Mouse (Mus musculus): Measurements from ENCODE around the gene Akap1. TPM values are rescaled to one million over a fixed set of nuclear protein-coding genes. Genes with fewer than 3 reads are reported as not detected.

Akap1 gene
- polyA plus RNA-seq, 1 experiment from 2014 or later: 16.8 TPM

DNA sequence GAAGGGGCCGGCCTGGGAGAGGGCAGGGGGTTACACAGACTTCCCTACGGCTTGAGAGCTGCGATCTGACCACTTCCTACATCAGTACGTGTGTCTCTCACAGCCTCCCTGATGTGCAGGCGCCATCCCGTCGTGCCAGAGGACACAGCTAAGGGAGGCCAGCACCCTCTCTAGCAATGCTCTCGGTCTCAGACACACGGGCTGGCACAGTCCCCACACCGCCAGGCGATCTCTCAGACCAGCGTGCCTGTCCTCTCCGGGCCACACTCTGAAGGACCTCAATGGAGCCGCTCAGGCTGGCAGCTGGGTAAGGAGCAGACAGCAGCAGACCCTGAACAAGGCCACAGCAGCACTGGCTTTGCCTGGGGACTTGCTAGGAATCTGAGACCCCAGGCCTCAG, 30.3 kb downstream of the Akap1 start:
- Histone ChIP-seq H3K4me1 (0 out of 2 replicates have a peak, but pooled peaks cover 4% of the 10 kb centered on the region), H3K4me3 (no peak overlapping the region), H3K27ac (peak overlapping the region; percentile 17; the same call in 1 of the 2 replicates), H3K36me3 (peaks cover 88% of the 10 kb centered on the region), H3K27me3 (ENCODE audit: low read depth, poor library complexity, severe bottlenecking) (no peaks in the 10 kb centered on the region), H3K9me3 (replicated peaks) (no peaks in the 10 kb centered on the region)
- DNase-seq (ENCODE audit: low spot score): no peak
- 90% methylated on average over 14 of the region's 14 CpGs for WGBS

- DNase-seq (ENCODE audit: low spot score): no peak
- Histone ChIP-seq H3K27ac (no peak overlapping the region), H3K9me3 (replicated peaks) (no peaks in the 10 kb centered on the region), H3K4me1 (0 out of 2 replicates have a peak, but pooled peaks cover 4% of the 10 kb centered on the region), H3K36me3 (peaks cover 78% of the 10 kb centered on the region), H3K27me3 (ENCODE audit: low read depth, poor library complexity, severe bottlenecking) (no peaks in the 10 kb centered on the region), H3K4me3 (no peak overlapping the region)
- WGBS: 88% methylated on average over 4 of the region's 4 CpGs
Measured at GRCm38 (mm10) chr11:88833099-88833498, 31.3 kb downstream of the Akap1 start.

DNA sequence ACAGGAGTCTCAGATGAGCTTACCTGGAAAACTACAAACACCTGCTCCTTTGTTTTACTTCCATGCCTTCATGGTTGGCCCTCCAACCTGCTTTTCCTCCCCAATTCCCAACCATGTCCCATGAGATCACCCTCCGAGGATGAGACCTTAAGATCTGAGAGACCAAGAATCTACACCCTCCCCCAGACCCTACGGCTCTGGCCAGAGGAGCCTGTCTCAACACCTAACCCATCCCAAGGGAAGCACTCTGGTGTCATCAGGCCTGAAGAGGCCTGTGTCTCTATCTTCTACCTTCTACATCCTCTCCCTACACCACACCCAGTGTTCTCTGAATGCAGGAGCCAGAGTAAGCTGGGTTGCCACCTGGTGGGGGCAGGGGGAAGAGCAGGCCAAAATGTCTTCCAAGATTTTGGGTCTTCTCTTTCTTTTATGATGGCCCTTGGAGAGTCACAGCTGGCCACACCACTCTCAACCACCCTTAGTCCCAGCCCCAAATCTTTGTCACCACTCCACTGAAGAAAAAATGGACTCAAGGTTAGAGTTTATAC, 34.1 kb downstream of the Akap1 start:
- peak; percentile 46 for DNase-seq (ENCODE audit: low spot score)
- no peak overlapping the region for H3K4me3 ChIP-seq
- H3K4me1 ChIP-seq: 0 out of 2 replicates have a peak, but pooled peaks cover 4% of the 10 kb centered on the region
- 92% methylated on average over 2 of the region's 2 CpGs for whole genome bisulfite sequencing
- H3K9me3 ChIP-seq (replicated peaks): no peaks in the 10 kb centered on the region
- H3K27me3 ChIP-seq (ENCODE audit: low read depth, poor library complexity, severe bottlenecking): no peaks in the 10 kb centered on the region
- H3K27ac ChIP-seq: no peak overlapping the region
- peaks cover 54% of the 10 kb centered on the region for H3K36me3 ChIP-seq

- Histone ChIP-seq H3K4me3 (no peak overlapping the region), H3K27ac (no peak overlapping the region), H3K4me1 (0 out of 2 replicates have a peak, but pooled peaks cover 4% of the 10 kb centered on the region), H3K9me3 (replicated peaks) (no peaks in the 10 kb centered on the region), H3K36me3 (peaks cover 36% of the 10 kb centered on the region), H3K27me3 (ENCODE audit: low read depth, poor library complexity, severe bottlenecking) (no peaks in the 10 kb centered on the region)
- no peak for DNase-seq (ENCODE audit: low spot score)
Measured at GRCm38 (mm10) chr11:88828528-88828927, 35.9 kb downstream of the Akap1 start.

GRCm38 (mm10) chr11:88825909-88826308, 38.5 kb downstream of the Akap1 start:
- DNase-seq (ENCODE audit: low spot score): no peak
- Histone ChIP-seq H3K9me3 (replicated peaks) (no peaks in the 10 kb centered on the region), H3K36me3 (peaks cover 10% of the 10 kb centered on the region), H3K27ac (no peak overlapping the region), H3K4me1 (peaks cover 19% of the 10 kb centered on the region), H3K27me3 (ENCODE audit: low read depth, poor library complexity, severe bottlenecking) (peaks cover 19% of the 10 kb centered on the region), H3K4me3 (no peak overlapping the region)
- WGBS: 66% methylated on average over 7 of the region's 7 CpGs

- Histone ChIP-seq H3K27me3 (ENCODE audit: low read depth, poor library complexity, severe bottlenecking) (peaks cover 35% of the 10 kb centered on the region), H3K9me3 (replicated peaks) (no peaks in the 10 kb centered on the region), H3K4me1 (peaks cover 27% of the 10 kb centered on the region), H3K36me3 (no peaks in the 10 kb centered on the region), H3K27ac (no peak overlapping the region), H3K4me3 (peak overlapping the region; percentile 35)
- 5% methylated on average over 7 of the region's 7 CpGs for WGBS
- DNase-seq (ENCODE audit: low spot score): peak; percentile 86
Measured at GRCm38 (mm10) chr11:88822991-88823390, 41.4 kb downstream of the Akap1 start.

- H3K27me3 ChIP-seq (ENCODE audit: low read depth, poor library complexity, severe bottlenecking): peaks cover 35% of the 10 kb centered on the region
- no peaks in the 10 kb centered on the region for H3K9me3 ChIP-seq (replicated peaks)
- WGBS: 21% methylated on average over 5 of the region's 5 CpGs
- peaks cover 28% of the 10 kb centered on the region for H3K4me1 ChIP-seq
- H3K36me3 ChIP-seq: no peaks in the 10 kb centered on the region
- peak overlapping the region; percentile 35 for H3K4me3 ChIP-seq
- H3K27ac ChIP-seq: no peak overlapping the region
- DNase-seq (ENCODE audit: low spot score): no peak
Measured at GRCm38 (mm10) chr11:88822526-88822925, 41.9 kb downstream of the Akap1 start.

DNA sequence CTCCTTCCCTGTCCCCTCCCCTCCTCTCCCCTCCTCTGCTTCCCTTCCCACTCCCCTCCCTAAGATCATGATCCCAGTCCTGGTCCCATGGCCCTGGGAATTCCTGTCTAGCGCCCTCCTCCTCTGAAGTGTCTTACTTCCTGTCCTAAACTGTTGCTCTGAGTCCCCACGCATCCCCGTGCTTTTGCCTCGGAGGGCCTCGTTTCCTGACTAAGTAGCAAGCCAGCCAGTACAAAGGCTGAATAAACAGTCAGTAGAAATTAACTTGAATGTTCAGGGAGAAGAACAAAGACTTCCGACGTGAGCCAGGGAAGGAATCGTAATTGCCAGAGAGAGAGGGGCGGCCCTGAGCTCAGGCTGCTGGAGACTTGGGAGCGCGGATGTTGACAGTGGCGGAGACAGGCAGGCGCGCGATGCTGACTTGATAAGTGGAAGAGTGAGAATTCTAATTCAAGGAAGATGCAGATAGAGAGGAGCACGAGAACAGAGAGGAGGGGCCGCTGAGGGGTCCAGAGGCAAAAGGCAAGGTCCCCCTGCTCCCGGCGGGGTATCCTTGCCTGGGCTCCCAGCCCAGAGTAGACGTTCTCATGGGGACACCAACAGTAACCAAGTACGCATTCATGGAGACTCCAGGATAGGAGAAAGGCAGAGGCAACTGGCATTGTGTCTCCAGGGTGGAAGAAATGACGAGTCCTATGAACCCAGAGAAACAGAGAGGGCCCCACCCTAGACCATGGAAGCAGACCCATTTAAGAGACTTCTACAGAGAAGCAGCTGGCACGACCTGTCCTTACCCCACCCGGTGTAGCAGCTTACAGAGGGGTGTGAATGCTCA, 43.4 kb downstream of the Akap1 start:
- Histone ChIP-seq H3K4me1 (peaks cover 34% of the 10 kb centered on the region), H3K27me3 (ENCODE audit: low read depth, poor library complexity, severe bottlenecking) (peaks cover 35% of the 10 kb centered on the region), H3K4me3 (peak overlapping the region; percentile 32), H3K27ac (peak overlapping the region; percentile 27), H3K9me3 (replicated peaks) (no peaks in the 10 kb centered on the region), H3K36me3 (no peaks in the 10 kb centered on the region)
- peak; percentile 61 for DNase-seq (ENCODE audit: low spot score)
- WGBS: 9% methylated on average over 24 of the region's 24 CpGs

DNA sequence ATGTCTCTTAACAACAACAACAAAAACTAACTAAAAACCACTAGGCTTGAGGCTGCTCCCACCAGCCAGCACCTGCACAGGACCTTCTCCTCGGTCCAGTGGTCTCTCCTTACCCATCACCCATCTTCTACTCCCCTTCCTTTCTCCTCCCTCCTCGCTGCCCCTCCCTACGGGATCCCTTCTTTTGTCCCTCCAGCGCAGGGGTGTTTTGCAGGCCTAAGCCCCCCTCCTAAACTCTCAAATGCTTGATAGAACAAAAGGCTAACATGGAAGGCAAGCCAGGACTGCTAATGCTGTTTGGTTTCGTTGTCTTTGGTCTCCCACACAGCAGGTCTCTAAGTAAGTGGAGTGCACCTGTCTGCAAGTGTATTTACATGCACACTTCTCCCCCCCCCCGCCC, 44.1 kb downstream of the Akap1 start:
- WGBS: 27% methylated on average over 6 of the region's 6 CpGs
- Histone ChIP-seq H3K36me3 (no peaks in the 10 kb centered on the region), H3K4me3 (no peak overlapping the region), H3K27me3 (ENCODE audit: low read depth, poor library complexity, severe bottlenecking) (peaks cover 35% of the 10 kb centered on the region), H3K9me3 (replicated peaks) (no peaks in the 10 kb centered on the region), H3K4me1 (peaks cover 34% of the 10 kb centered on the region), H3K27ac (peak overlapping the region; percentile 27)
- DNase-seq (ENCODE audit: low spot score): no peak

GRCm38 (mm10) chr11:88817061-88817460, 47.3 kb downstream of the Akap1 start:
- H3K27ac ChIP-seq: no peak overlapping the region
- H3K36me3 ChIP-seq: no peaks in the 10 kb centered on the region
- H3K9me3 ChIP-seq (replicated peaks): no peaks in the 10 kb centered on the region
- H3K27me3 ChIP-seq (ENCODE audit: low read depth, poor library complexity, severe bottlenecking): peaks cover 28% of the 10 kb centered on the region
- H3K4me3 ChIP-seq: no peak overlapping the region
- peaks cover 31% of the 10 kb centered on the region for H3K4me1 ChIP-seq
- WGBS: 86% methylated on average over 5 of the region's 5 CpGs
- DNase-seq (ENCODE audit: low spot score): no peak

DNA sequence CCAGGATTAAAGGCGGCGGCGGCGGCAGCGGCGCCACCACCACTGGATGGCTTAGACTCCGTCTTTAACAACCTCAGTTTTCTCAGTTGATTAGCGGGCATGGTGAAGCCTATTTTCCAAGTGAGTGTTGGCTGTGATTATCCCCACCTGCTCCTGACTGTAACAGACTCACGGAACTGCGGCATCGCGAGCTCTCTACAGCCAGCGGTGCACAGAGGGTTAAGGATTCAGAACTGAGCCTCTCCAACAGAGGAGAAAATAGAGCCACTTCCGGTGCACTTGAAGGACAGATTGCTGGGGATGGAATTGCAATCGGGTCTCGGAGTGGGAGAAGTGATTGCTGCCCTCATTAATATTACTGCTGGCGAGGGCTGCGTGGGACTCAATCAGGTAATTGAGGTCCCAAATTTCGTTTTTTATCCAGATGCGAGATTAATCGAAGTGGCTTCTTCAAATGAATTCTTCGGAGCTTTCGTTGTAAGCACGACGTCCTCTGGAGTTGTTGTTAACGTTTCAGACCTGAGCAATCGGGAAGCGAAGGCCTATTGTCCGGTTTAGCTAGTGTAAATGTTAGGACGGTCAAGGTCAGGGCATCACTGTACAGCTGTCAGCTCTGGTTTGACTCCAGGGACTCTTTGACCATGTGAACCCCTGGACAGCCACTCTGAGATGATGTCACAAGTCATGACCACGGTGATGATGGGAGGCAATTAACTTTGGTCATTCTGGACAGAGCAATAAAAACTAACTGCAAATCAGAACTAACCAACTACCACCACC, 61.0 kb downstream of the Akap1 start:
- 59% methylated on average over 31 of the region's 31 CpGs for WGBS
- H3K27me3 ChIP-seq (ENCODE audit: low read depth, poor library complexity, severe bottlenecking): 0 out of 2 replicates have a peak, but pooled peaks cover 5% of the 10 kb centered on the region
- H3K27ac ChIP-seq: peak overlapping the region; percentile 63; the same call in 1 of the 2 replicates
- no peaks in the 10 kb centered on the region for H3K36me3 ChIP-seq
- no peak for DNase-seq (ENCODE audit: low spot score)
- peak overlapping the region; percentile 24; the same call in 1 of the 2 replicates for H3K4me3 ChIP-seq
- H3K4me1 ChIP-seq: peaks cover 14% of the 10 kb centered on the region
- no peaks in the 10 kb centered on the region for H3K9me3 ChIP-seq (replicated peaks)

- Histone ChIP-seq H3K27me3 (ENCODE audit: low read depth, poor library complexity, severe bottlenecking) (no peaks in the 10 kb centered on the region), H3K36me3 (no peaks in the 10 kb centered on the region), H3K4me1 (peaks cover 6% of the 10 kb centered on the region; the same call in 1 of the 2 replicates), H3K9me3 (replicated peaks) (no peaks in the 10 kb centered on the region), H3K27ac (no peak overlapping the region), H3K4me3 (no peak overlapping the region)
- no peak for DNase-seq (ENCODE audit: low spot score)
- WGBS: 93% methylated on average over 8 of the region's 8 CpGs
Measured at GRCm38 (mm10) chr11:88796207-88796606, 68.2 kb downstream of the Akap1 start.

GRCm38 (mm10) chr11:88789893-88790292, 74.5 kb downstream of the Akap1 start:
- Histone ChIP-seq H3K4me3 (no peak overlapping the region), H3K27me3 (ENCODE audit: low read depth, poor library complexity, severe bottlenecking) (no peaks in the 10 kb centered on the region), H3K4me1 (peaks cover 6% of the 10 kb centered on the region; the same call in 1 of the 2 replicates), H3K27ac (no peak overlapping the region), H3K36me3 (no peaks in the 10 kb centered on the region), H3K9me3 (replicated peaks) (no peaks in the 10 kb centered on the region)
- 77% methylated on average over 2 of the region's 2 CpGs for WGBS
- no peak for DNase-seq (ENCODE audit: low spot score)

Data from limb, embryonic 10.5 days (tissue).